Mouse (Mus musculus) adrenal gland, postnatal 4 days (tissue): ENCODE measurements around the gene Ppp1r12b. TPM values are rescaled to one million over a fixed set of nuclear protein-coding genes. Genes with fewer than 3 reads are reported as not detected.
A peak's percentile ranks its signal among the peaks of the same experiment; 100 is the strongest.
"Not testable (repeated sequence)": the region's sequence is repeated elsewhere in the genome, so short reads cannot be mapped to it uniquely, and the experiment has no call there.

Experiments used
- DNase-seq, 2 experiments: peaks; one replicate each; pipeline ENCODE4 v3.0.0; 2021 to 2022; ENCODE audit warnings: low spot score in 2 of 2, mixed read lengths in 2 of 2
- total RNA-seq, 2 experiments: library from RNA; stranded (reverse); gene quantifications; 2 replicates each; pipeline ENCODE4 v1.2.3; 2021

Ppp1r12b gene
- total RNA-seq, 2 experiments from 2014 or later = 19.7 to 22.1 TPM

DNA sequence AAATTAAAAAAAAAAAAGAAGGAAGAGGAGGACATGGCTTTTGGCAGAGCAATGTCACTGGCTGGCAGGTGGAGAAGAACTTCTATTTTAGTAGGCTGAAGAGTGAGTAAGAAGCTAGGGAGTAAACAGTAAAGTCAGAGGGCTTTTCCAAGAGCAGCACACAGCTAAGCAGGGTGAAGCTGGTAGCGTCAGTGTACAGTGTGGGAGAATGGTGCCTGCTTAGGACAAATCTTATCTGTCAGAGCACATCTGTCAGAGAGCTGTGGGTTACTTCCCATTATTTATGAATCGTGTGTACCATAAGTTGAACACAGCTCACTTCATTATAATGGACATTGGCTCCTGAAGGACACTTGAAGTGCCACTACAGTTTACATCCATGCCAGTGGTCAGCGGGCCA lies 102.9 kb downstream of the Ppp1r12b start:
- DNase-seq = no peak

DNA sequence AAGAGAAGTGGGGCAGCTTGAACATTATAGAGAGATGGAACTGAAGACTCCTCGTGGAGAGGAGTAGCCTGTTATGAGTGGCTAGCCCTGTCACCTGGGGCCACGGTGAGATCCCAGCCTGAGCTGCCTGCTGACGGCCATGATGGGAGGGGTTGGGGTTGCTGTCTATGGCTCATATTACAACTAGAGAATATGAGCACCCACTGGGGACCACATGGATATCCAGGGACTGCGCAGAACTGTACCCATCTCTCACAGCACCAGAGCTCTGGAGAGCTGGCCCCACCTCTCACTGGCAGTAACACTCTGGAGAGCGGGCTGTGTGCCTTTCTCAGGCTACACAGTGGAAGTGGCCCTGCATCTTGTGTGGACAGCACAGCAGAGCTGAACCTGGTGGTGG lies 104.5 kb downstream of the Ppp1r12b start:
- no peak for DNase-seq

DNA sequence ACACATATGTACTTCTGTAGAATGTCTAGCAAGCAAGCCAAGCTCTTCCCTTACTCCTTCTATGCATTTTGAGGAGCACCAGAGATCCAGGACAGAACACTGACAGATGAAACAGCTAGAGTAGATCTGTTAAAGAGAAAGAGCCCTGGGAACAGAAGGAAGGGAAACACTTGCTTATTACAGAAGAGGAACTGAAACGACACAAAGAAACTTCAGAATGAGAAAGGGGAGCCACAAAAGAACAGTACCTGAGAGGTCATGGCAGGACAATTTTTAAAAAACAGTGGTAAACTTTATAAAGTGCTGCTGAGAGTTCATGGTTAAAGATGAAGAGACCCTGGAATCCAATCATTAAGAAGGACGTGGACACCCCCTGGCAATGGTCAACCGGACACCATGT lies 105.4 kb downstream of the Ppp1r12b start:
- DNase-seq = no peak

DNA sequence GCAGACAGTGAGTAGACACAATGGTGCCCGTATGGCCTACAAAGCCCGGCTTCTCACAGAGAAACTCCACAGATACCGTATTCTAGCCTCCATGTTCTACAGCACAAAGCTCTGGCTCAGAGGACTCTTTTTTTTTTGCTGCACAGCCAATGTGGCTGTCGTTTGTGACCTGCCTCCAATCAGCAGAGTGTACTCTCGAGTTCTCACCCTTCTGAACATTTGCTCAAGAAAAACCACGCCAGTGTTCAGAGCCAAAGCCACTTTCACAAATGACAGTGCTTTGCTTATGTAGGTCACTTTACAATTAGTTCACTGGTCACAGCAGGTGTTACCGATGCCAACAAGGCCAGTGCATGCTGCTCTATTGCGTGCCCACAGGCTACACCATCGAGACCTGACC lies 107.9 kb downstream of the Ppp1r12b start:
- no peak for DNase-seq

DNA sequence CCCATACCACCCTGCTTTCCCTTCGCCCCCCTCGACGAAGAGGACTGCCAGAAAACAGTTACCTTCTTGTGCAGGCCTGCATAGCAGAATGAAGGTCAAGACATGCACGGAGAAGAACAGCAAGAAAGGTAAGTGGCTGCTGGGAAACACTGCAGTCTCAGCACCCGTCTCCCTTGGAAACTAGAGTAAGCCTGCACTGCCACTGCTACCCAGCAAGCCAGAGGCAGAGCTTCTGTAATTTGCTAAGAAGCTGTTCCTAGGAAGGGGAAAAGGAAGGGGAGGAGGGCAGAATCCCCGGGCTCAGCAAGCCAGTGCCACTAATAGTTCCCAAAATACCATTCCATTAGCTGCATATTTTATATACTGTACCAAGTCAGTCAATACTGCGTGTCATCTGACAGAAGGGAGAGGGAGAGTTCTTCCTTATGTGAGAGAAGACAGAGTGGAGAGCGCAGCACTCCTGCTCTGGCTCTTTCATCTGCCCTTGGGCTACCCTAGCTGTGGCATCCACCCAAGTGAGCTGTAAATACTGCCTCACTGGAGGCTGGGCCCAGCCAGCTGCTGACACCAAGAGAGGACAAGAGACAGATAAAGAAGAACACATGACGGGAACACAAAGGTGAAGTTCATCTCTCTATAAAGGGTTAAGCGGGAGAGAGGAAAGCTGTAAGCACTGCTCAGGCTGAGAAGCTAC lies 109.3 kb downstream of the Ppp1r12b start:
- no peak for DNase-seq

DNA sequence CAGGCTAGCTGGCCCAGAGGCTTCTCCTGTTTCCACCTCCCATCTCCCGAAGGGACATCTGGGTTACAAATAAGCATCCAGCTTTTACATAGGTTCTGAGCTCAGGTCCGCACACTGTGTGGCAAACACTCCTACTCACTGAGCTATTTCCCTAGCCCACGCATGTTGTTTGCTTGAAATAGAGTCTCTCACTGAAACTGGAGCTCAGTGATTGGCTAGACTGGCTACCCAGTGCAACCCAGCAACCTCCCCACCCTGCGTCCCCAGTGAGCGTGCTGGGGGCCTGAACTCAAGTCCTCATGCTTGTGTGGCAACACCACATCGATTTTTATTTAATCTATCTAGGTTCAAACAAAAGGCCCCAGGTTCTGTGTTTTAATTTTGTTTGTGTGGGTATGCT lies 112.4 kb downstream of the Ppp1r12b start:
- DNase-seq = no peak

DNA sequence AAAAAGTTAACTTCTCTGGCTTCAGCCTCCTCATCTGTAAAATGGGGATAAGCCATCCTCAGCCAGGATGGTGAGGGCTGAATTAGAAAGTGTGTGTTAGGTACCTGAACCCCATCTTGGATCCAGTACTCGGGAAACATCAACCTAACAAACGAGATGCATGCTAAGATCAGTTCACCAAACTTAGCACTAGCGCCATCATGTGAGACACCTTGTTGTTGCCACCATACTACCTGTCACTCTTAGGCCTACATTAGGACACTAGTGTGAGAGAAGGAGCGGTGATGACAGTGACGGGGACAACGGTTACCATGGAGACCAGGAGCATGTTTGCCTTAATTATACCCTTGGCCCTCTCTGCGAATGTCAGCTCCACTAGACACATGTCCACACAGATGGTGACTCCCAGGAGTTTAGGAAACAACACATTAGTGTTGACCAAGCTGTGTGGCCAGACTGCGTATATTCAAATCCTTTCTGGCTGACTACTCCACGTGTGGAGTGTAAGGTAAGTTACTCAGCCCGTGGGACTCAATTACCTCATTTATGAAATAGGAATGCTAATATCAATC lies 118.7 kb downstream of the Ppp1r12b start:
- DNase-seq = no peak

DNA sequence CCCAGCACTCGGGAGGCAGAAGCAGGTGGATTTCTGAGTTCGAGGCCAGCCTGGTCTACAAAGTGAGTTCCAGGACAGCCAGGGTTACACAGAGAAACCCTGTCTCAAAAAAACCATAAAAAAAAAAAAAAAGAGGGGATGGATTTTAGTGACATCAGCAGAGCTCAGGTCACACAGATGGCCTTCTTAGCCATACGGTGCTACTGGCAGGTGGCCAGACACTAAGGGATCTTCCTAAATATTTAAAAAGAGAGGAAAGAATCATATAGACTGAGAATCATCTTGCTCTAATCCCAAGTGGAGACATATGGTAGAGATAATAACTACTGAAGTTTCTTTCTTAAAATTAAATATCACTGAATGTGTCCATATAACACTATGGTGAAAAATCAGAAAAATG lies 124.9 kb downstream of the Ppp1r12b start:
- DNase-seq = not testable (repeated sequence)

DNA sequence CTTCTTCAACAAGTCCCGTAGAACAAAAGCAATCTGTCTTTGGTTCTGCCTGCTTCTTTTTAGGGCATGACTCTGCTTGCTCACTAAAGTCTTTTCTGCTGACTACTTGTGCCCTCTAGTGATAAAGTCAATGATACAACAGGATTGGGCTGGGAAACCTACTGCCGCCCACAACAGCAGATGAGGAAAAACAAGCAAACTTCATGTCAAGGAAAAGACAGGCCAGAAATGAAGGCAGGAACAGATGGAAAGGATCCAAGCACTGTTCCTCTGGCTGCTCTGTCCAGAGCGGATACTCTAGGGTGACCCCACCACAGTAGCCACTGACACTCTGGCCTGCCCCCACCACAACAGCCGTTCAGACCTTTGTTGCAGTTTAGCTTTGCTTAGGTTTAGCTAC lies 126.1 kb downstream of the Ppp1r12b start:
- no peak for DNase-seq

DNA sequence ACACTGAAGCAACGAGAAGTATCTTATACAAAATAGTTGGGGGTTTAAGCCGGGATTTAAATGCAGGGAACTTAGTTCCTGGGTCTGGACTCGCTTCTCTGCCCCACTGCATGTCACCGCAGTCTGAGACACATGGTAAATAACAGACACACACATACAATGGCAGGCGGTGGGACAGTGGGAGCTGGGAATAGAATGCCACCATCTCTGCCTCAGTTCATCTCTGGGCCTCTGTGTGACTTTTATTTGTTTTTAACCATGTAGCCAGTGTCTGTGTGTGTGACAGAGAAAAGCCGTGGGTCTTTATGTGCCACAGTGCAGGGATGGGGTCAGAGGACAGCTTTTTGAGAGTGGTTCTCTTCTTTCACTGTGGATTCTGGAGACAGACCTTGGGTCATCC lies 130.8 kb downstream of the Ppp1r12b start:
- no peak for DNase-seq

DNA sequence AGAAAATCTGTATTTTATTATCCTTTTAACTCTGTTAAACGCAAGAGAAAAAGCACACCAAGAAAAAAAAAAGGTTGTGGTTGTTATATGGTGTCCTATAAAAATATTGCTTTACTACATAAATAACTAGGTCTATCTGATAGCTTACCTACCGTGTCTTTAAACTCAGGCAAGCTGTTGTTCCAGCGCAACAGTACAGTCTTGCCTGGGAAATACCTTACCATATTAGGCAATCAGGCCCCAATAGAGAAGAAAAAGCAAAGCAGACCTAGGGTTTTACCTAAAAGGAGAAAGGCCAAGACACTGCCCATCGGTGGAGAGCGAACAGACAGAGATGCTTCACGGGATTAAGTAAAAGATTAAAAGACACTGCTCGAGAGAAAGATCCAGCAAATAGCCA lies 131.9 kb downstream of the Ppp1r12b start:
- no peak for DNase-seq

DNA sequence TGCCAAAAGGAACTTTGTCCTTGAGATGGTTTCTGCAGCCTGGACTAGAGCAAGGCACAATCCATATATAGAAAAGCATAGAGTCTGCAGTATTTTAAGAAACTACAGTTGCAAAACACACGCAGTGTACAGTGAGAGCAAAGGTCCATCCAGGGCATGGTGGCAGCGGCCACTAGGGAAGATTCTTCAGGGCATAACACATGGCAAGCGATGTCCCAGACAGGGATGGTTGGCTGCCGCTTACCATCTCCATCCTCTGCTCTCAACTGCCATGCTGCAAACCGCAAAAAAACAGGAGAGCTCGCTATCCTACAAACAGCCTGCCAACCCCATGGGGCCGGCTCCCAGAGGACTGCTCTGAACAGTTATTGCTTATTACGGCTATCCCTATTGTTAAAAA lies 132.4 kb downstream of the Ppp1r12b start:
- DNase-seq = no peak

DNA sequence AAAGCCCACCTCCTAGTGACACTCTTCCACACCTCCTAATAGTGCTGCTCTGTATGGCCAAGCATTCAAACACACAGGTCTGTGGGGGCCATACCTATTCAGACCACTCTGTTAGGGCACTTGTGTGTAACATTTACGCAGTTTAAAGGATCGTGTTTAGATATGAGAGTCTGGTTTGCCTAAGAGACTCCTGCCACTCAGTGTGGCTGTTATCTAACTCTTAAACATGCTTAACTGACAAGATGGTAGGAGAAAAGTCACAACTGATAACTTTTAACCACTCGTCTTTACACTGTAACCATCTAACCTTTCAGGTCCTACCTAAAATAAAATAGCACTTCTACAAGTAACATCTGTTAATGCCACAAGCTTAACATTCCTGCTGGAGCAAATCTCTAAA lies 134.9 kb downstream of the Ppp1r12b start:
- no peak for DNase-seq

DNA sequence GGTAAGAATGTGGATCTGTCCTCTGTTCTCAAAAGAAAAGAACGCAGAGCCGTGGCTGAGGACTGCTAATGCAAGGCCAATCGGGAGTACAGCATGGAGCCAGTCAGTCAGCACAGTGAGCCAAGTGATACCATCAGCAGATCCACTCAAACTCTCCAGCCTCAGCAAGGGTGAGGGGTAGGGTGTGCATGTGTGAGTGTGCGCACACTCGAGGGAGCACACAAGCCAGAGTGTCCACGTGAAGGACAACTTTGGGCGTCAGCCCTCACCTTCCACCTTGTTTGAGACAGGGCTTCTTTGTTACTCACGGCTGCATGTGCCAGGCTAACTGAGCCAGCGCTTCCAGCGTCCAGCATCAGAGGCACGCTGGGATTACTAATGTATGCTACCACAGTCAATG lies 136.5 kb downstream of the Ppp1r12b start:
- no peak for DNase-seq

DNA sequence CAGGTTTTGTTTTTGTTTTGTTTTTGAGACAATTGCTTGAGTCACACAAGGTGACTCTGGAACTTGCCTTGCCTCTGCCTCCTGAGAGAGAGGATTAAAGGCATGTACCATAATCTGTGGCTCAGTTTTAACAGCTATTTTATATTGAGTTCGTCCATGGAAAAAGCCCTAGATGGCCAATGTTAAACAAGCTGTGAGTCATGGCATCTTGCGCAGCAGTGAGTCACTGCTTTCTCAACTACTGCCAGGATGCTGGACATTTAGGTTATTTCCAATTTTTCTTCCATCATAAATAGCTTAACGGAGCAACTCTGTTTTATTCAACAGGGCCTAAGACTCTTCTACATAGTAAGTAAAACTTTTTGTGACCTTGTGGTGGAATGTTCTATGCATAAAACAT lies 137.0 kb downstream of the Ppp1r12b start:
- no peak for DNase-seq

DNA sequence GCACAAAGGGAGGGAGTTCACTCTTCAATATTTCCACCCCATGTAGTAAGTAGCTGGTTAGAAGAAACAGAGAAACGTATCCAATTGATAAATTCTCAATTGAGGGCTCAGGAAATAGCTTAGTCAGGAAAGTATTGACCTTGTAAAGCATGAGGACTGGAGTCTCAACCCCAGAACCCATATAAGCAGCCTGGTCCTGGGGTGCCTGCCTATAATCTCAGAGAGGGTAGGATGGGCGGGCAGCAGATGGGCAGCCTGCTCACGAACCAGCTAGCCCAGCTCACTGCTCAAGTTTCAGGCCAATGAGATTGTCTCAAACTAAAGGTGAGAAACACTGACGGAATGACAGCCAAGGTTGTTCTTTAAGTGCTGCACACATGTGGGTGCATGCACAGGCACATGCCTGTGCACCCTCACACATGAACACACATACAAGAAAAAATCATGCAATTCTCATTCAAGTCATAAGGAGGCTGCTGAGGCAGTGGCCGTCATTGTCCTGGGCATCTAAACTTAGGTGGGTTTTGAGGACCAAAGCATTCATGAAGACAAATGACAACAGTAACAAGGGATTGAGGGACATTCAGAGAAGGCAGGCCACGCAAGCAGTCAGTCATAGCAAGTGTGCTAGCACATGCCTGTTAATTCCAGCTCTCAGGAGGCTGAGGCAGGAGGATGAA lies 137.7 kb downstream of the Ppp1r12b start:
- DNase-seq = no peak

DNA sequence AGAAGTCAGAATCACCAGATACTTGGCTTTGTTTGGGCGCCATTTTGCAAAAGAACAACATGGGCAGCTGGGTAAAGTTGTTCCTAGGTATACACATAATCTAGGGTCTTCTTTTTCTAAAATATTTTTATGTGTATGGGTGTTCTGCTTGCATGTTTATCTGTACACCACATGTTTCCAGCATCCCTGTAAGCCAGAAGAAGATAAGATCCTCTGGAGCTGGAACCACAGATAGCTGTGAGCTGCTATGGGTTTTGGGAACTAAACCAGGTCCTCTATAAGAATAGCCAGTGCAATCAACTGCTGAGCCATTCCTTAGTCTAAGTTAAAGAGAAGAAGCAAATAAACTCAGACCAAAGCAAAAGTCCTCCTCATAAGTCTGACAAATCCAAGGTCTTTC lies 138.6 kb downstream of the Ppp1r12b start:
- no peak for DNase-seq

DNA sequence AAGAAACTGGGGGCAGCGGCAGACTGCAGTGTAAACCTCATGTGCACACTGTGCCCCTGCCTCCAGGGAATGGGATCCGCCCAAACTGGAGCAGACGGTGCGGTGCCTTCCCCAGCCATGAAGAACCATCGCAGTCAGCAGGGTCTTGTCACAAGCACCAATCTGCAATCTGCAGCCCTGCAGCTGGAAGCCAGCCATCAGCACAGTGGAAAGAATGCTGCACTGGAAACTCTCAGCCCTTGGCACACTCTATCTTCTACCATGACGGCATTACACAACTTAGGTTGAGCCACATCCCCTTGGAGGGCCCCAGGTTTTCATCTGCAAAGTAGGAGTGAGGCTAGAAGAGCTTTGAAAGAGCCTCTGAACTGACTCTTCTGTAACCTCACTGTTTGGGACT lies 139.1 kb downstream of the Ppp1r12b start:
- DNase-seq = peak in 1 of 2 experiments; percentile 14

DNA sequence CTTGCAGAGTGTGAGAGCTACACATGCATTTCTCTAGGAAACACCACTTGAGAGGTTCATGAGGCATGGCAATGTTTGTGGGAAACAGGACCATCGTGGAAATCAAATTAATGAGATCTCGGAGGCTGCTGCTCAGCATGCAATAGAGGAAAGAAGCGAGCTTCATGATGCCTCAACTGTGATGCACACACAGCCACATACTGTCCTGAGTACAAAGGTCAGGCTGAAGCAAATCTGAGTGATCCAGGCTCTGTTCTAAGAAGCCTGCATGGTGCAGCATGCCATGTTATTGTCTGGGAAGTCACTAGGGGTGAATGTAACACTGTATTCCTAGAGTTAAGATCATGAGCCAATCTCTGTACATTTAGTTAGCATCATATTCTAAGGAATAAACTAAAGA lies 140.0 kb downstream of the Ppp1r12b start:
- no peak for DNase-seq

DNA sequence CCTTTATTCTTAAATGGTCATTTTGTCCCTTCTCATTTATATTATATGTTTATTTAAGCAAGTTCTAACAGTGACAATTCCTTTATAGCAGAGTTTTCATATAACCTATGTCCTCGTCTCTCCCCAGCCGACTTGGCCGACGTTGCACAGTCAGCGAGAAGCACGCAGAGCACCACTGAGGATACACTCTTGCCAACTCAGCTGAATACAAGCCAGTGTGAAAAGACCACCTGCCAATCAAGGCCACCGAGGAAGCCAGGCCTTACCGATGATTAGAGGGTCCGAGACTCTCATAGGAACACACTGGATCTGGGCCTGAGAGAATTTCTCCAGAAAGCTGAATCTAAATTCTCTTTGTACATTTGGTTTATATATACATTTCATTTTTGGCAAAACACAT lies 150.3 kb downstream of the Ppp1r12b start:
- DNase-seq = no peak

DNA sequence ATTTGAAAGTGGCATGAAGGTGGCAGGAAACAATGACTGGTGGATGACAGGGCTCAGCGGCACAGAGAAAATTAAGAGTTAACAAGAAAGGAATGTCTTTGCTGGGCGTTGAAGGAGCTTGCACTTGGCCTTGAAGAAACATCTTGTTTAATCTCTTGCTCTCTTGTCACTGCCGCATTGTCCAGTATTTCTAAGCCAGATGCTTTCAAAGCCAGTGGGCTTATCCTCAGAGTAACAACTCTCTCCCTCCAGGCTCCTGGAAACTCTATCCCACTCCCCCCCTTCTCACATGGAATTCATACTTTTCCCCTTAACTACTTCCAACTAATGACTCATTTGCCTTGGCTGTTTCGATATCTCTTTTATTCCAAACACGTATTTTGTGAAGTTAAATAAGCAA lies 151.4 kb downstream of the Ppp1r12b start:
- DNase-seq = no peak

DNA sequence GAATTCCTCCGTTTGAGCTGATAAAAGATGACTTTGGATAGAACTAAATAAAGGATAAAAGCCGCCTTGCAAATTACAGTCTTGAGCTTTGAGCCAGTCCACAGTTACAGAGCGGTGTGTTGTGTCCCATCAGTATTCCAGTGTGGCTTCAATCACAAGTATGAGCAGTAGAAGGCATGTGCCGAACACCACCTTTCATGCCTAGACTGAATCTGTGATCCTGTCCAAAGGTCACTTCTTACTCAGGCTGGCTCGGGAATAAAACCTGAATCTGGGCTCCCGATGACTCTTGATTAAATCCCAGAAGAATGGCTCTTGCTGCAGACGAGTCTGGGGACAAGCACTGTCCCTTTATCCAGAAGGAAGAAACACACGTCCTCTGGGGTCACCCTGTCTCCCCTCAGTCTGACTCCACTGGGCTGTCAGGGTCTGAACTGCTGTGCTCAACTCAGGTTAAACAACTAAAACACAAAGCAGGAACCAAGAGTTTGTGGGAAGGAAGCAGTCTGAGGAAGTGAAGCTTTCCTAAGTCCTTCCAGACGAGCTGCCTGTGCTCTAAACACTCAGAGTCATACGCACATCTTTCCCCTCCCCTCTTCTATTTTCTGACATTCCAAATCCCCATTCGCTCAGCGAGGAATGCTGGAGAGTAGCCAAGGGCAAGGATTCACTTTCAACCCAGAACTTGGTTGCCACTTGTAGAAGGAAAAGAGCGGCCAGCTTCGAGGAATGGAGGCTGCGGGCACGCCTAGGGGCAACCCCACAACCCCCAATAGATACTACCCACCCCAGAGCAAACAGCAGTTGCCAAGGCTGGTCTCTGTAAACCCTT lies 152.2 kb downstream of the Ppp1r12b start:
- peak in 1 of 2 experiments; percentile 42 for DNase-seq
